Mouse (Mus musculus): Measurements from ENCODE around the gene Xylt1.

Xylt1 gene

GRCm38 (mm10) chr7:117595029-117595695, 214.4 kb downstream of the Xylt1 start:
- in situ Hi-C loops (cut with MboI; ENCODE audit: low sequenced_read_pairs) = no loop called here

GRCm38 (mm10) chr7:117600443-117600842, 219.7 kb downstream of the Xylt1 start:
- in situ Hi-C loops (cut with MboI; ENCODE audit: low sequenced_read_pairs) = no loop called here

GRCm38 (mm10) chr7:117610439-117610838, 229.7 kb downstream of the Xylt1 start:
- in situ Hi-C loops (cut with MboI; ENCODE audit: low sequenced_read_pairs) = no loop called here

- in situ Hi-C loops (cut with MboI; ENCODE audit: low sequenced_read_pairs) = no loop called here
Observed at GRCm38 (mm10) chr7:117612788-117613473, 232.2 kb downstream of the Xylt1 start.

- in situ Hi-C loops (cut with MboI; ENCODE audit: low sequenced_read_pairs) = no loop called here
Observed at GRCm38 (mm10) chr7:117613796-117614195, 233.0 kb downstream of the Xylt1 start.

GRCm38 (mm10) chr7:117614346-117614745, 233.6 kb downstream of the Xylt1 start:
- in situ Hi-C loops (cut with MboI; ENCODE audit: low sequenced_read_pairs) = no loop called here

GRCm38 (mm10) chr7:117614851-117615250, 234.1 kb downstream of the Xylt1 start:
- in situ Hi-C loops (cut with MboI; ENCODE audit: low sequenced_read_pairs) = no loop called here

- in situ Hi-C loops (cut with MboI; ENCODE audit: low sequenced_read_pairs) = no loop called here
Observed at GRCm38 (mm10) chr7:117616277-117616676, 235.5 kb downstream of the Xylt1 start.

GRCm38 (mm10) chr7:117618715-117619150, 238.0 kb downstream of the Xylt1 start:
- in situ Hi-C loops (cut with MboI; ENCODE audit: low sequenced_read_pairs) = no loop called here

GRCm38 (mm10) chr7:117621566-117621965, 240.8 kb downstream of the Xylt1 start:
- in situ Hi-C loops (cut with MboI; ENCODE audit: low sequenced_read_pairs) = no loop called here

GRCm38 (mm10) chr7:117622769-117623168, 242.0 kb downstream of the Xylt1 start:
- in situ Hi-C loops (cut with MboI; ENCODE audit: low sequenced_read_pairs) = no loop called here

GRCm38 (mm10) chr7:117628791-117629190, 248.0 kb downstream of the Xylt1 start:
- in situ Hi-C loops (cut with MboI; ENCODE audit: low sequenced_read_pairs) = no loop called here

GRCm38 (mm10) chr7:117630657-117631056, 249.9 kb downstream of the Xylt1 start:
- in situ Hi-C loops (cut with MboI; ENCODE audit: low sequenced_read_pairs) = loop anchor here (10.0 kb wide), 1 partner anchor 256 kb away; no protein-coding TSS in a partner anchor

- in situ Hi-C loops (cut with MboI; ENCODE audit: low sequenced_read_pairs) = loop anchor here (10.0 kb wide), 1 partner anchor 261 kb away; no protein-coding TSS in a partner anchor
Observed at GRCm38 (mm10) chr7:117635584-117635983, 254.8 kb downstream of the Xylt1 start.

GRCm38 (mm10) chr7:117636713-117637112, 255.9 kb downstream of the Xylt1 start:
- in situ Hi-C loops (cut with MboI; ENCODE audit: low sequenced_read_pairs) = loop anchor here (10.0 kb wide), 1 partner anchor 262 kb away; no protein-coding TSS in a partner anchor

GRCm38 (mm10) chr7:117637997-117638396, 257.2 kb downstream of the Xylt1 start:
- in situ Hi-C loops (cut with MboI; ENCODE audit: low sequenced_read_pairs) = loop anchor here (10.0 kb wide), 1 partner anchor 263 kb away; no protein-coding TSS in a partner anchor

GRCm38 (mm10) chr7:117652637-117653036, 271.9 kb downstream of the Xylt1 start:
- in situ Hi-C loops (cut with MboI; ENCODE audit: low sequenced_read_pairs) = no loop called here

GRCm38 (mm10) chr7:117655732-117656131, 275.0 kb downstream of the Xylt1 start:
- in situ Hi-C loops (cut with MboI; ENCODE audit: low sequenced_read_pairs) = no loop called here

- in situ Hi-C loops (cut with MboI; ENCODE audit: low sequenced_read_pairs) = no loop called here
Observed at GRCm38 (mm10) chr7:117658180-117658579, 277.4 kb downstream of the Xylt1 start.

GRCm38 (mm10) chr7:117658739-117659138, 278.0 kb downstream of the Xylt1 start:
- in situ Hi-C loops (cut with MboI; ENCODE audit: low sequenced_read_pairs) = no loop called here

- in situ Hi-C loops (cut with MboI; ENCODE audit: low sequenced_read_pairs) = no loop called here
Observed at GRCm38 (mm10) chr7:117667286-117667685, 286.5 kb downstream of the Xylt1 start.

GRCm38 (mm10) chr7:117668226-117668625, 287.4 kb downstream of the Xylt1 start:
- in situ Hi-C loops (cut with MboI; ENCODE audit: low sequenced_read_pairs) = no loop called here
